Mouse (Mus musculus): ENCODE results near the gene Tom1l2.

The Tom1l2 gene

GRCm38 (mm10) chr11:60178005-60178404 lies 174.7 kb downstream of the Tom1l2 start:
- DNase-seq (ENCODE audit: inconsistent ontology term), result no peak

- peak; percentile 72 for DNase-seq (ENCODE audit: inconsistent ontology term)
Measured at GRCm38 (mm10) chr11:60176975-60177657, 175.6 kb downstream of the Tom1l2 start.
